Mouse (Mus musculus): ENCODE measurements at regions not wholly inside any gene's neighbourhood (a gene's known extent, or its start where the extent isn't known, plus 50 kb on each side); places are given as distances from the start of the nearest gene placed in this dataset.
"Not testable (repeated sequence)": the region's sequence is repeated elsewhere in the genome, so short reads cannot be mapped to it uniquely, and the experiment has no call there.

- Histone ChIP-seq H3K9ac (no peak overlapping the region), H3K4me1 (no peaks in the 10 kb centered on the region), H3K27ac (no peak overlapping the region), H3K4me3 (no peak overlapping the region), H3K27me3 (no peaks in the 10 kb centered on the region), H3K9me3 (no peaks in the 10 kb centered on the region), H3K4me2 (no peak overlapping the region), H3K36me3 (no peaks in the 10 kb centered on the region)
- no peak for ATAC-seq (ENCODE audit: insufficient number of reproducible peaks, low FRiP score, low TSS enrichment, low read depth)
- WGBS, result 77% methylated on average over 2 of the region's 2 CpGs
Measured at GRCm38 (mm10) chr9:4020093-4020492, 289.2 kb downstream of the Aasdhppt start.

- Histone ChIP-seq H3K9ac (no peak overlapping the region), H3K4me2 (no peak overlapping the region), H3K36me3 (no peaks in the 10 kb centered on the region), H3K27ac (no peak overlapping the region), H3K4me3 (no peak overlapping the region), H3K27me3 (no peaks in the 10 kb centered on the region), H3K4me1 (no peaks in the 10 kb centered on the region), H3K9me3 (no peaks in the 10 kb centered on the region)
- ATAC-seq (ENCODE audit: insufficient number of reproducible peaks, low FRiP score, low TSS enrichment, low read depth), result no peak
- WGBS, result 82% methylated on average over 3 of the region's 3 CpGs
Measured at GRCm38 (mm10) chr9:3996686-3997085, 312.6 kb downstream of the Aasdhppt start.

GRCm38 (mm10) chr9:3988383-3988782, 320.9 kb downstream of the Aasdhppt start:
- H3K9me3 ChIP-seq; H3K4me1 ChIP-seq; H3K27ac ChIP-seq; H3K27me3 ChIP-seq; H3K36me3 ChIP-seq; ATAC-seq (ENCODE audit: insufficient number of reproducible peaks, low FRiP score, low TSS enrichment, low read depth); H3K9ac ChIP-seq; H3K4me2 ChIP-seq; H3K4me3 ChIP-seq: not testable (repeated sequence)
- WGBS, result 79% methylated on average over 3 of the region's 3 CpGs

GRCm38 (mm10) chr9:3987971-3988370, 321.3 kb downstream of the Aasdhppt start:
- H3K27ac ChIP-seq; H3K36me3 ChIP-seq; H3K9ac ChIP-seq; H3K27me3 ChIP-seq; ATAC-seq (ENCODE audit: insufficient number of reproducible peaks, low FRiP score, low TSS enrichment, low read depth); H3K4me2 ChIP-seq; H3K9me3 ChIP-seq; H3K4me1 ChIP-seq; H3K4me3 ChIP-seq: not testable (repeated sequence)
- WGBS, result 80% methylated on average over 1 of the region's 1 CpGs
